Mouse (Mus musculus) midbrain, embryonic 14.5 days (tissue): ENCODE results near the gene Fgfr2. TPM values are rescaled to one million over a fixed set of nuclear protein-coding genes. Genes with fewer than 3 reads are reported as not detected.

ENCODE experiments used
- ATAC-seq: fragments of 200-750 bp; cut with Nextera tagmentation; 2 replicates; pipeline ENCODE4 v1.8.0; 2017; ENCODE audit warnings: moderate number of reproducible peaks, moderate library complexity; ENCODE audit not compliant: low FRiP score, low TSS enrichment
- DNase-seq: peaks from one replicate; pipeline ENCODE4 v3.0.0-alpha.2; 2015
- H3K27ac ChIP-seq: fragments of 300-500 bp; sonication (generic); replicated peaks from 2 replicates; pipeline ENCODE4 v1.5.1; 2014; ENCODE audit warnings: mild to moderate bottlenecking, low read depth, low read length, moderate library complexity
- H3K27me3 ChIP-seq: fragments of 300-500 bp; sonication (generic); 2 replicates; pipeline ENCODE4 v1.6.1; 2014; ENCODE audit warnings: low read length, control low read depth, mixed read lengths; ENCODE audit not compliant: control insufficient read depth, insufficient read depth
- H3K36me3 ChIP-seq: fragments of 300-500 bp; sonication (generic); 2 replicates; pipeline ENCODE4 v1.6.1; 2014; ENCODE audit warnings: low read length, control low read depth; ENCODE audit not compliant: control insufficient read depth, insufficient read depth
- H3K4me1 ChIP-seq: fragments of 300-500 bp; sonication (generic); 2 replicates; pipeline ENCODE4 v1.6.1; 2014; ENCODE audit warnings: mild to moderate bottlenecking, antibody characterized with exemption, low read length, control low read depth; ENCODE audit not compliant: control insufficient read depth, insufficient read depth
- H3K4me2 ChIP-seq: fragments of 300-500 bp; sonication (generic); 2 replicates; pipeline ENCODE4 v1.6.1; 2014; ENCODE audit warnings: mild to moderate bottlenecking, low read length, moderate library complexity
- H3K4me3 ChIP-seq: fragments of 300-500 bp; sonication (generic); replicated peaks from 2 replicates; pipeline ENCODE4 v1.5.1; 2014; ENCODE audit warnings: low read depth, low read length
- H3K9ac ChIP-seq: fragments of 300-500 bp; sonication (generic); replicated peaks from 2 replicates; pipeline ENCODE4 v1.6.1; 2014; ENCODE audit warnings: mild to moderate bottlenecking, low read length, moderate library complexity
- H3K9me3 ChIP-seq: fragments of 300-500 bp; sonication (generic); 2 replicates; pipeline ENCODE4 v1.6.1; 2016; ENCODE audit warnings: low read length, control low read depth, mixed read lengths; ENCODE audit not compliant: control insufficient read depth
- whole genome bisulfite sequencing: fragments of 180-500 bp; shearing (Covaris S2); extraction: QIAGEN DNeasy Blood & Tissue Kit; methylation state at CpG from one replicate; pipeline ENCODE4 v1.1.7; 2014; 5-methylcytosine and 5-hydroxymethylcytosine counted together
- polyA plus RNA-seq: library from polyadenylated mRNA; unstranded; fragments of >200 nt; fragmentation: Nextera tagmentation; extraction: Ambion mirVana; gene quantifications from 2 replicates; pipeline ENCODE4 v1.2.1, GENCODE M21; 2014

Fgfr2 gene
- polyA plus RNA-seq, 1 experiment from 2014 or later = 28.1 TPM

- Histone ChIP-seq H3K9ac (no peak overlapping the region), H3K9me3 (no peaks in the 10 kb centered on the region), H3K27ac (no peak overlapping the region), H3K36me3 (no peaks in the 10 kb centered on the region), H3K4me3 (no peak overlapping the region), H3K4me1 (peaks cover 60% of the 10 kb centered on the region), H3K4me2 (peak overlapping the region; percentile 91), H3K27me3 (no peaks in the 10 kb centered on the region)
- DNase-seq = no peak
- 10% methylated on average over 6 of the region's 6 CpGs for WGBS
- no peak for ATAC-seq
Measured at GRCm38 (mm10) chr7:132810368-132810767, 312.8 kb downstream of the Fgfr2 start.

DNA sequence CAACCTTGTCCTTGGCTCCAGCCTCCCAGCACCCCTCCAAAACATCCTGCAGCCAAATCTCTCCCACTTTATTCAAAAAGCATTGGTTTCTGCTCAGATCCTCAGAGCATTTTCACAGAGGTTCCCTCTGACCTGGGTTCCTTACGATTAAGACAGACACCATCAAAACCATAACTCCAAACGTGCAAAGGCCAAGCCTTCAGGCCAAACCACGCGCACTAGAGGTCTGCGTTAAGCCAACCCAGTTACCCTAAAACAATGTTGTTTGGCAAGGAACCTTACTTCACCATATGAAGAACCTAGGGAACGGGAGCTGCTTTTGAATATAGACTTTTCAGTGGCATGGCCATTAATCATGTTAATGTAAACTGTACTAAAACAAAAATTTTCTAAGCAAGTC, 313.4 kb downstream of the Fgfr2 start:
- H3K4me2 ChIP-seq = peak overlapping the region; percentile 91
- no peaks in the 10 kb centered on the region for H3K9me3 ChIP-seq
- no peak for DNase-seq
- WGBS = 24% methylated on average over 6 of the region's 6 CpGs
- no peaks in the 10 kb centered on the region for H3K27me3 ChIP-seq
- H3K9ac ChIP-seq = no peak overlapping the region
- peaks cover 60% of the 10 kb centered on the region for H3K4me1 ChIP-seq
- no peak overlapping the region for H3K27ac ChIP-seq
- ATAC-seq = no peak
- H3K4me3 ChIP-seq = no peak overlapping the region; the same call in 1 of the 2 replicates
- no peaks in the 10 kb centered on the region for H3K36me3 ChIP-seq

- Histone ChIP-seq H3K4me2 (peak overlapping the region; percentile 91), H3K4me3 (peak overlapping the region; percentile 5; the same call in 1 of the 2 replicates), H3K27me3 (no peaks in the 10 kb centered on the region), H3K4me1 (peaks cover 60% of the 10 kb centered on the region), H3K27ac (peak overlapping the region; percentile 83), H3K9ac (peak overlapping the region; percentile 36; the same call in 1 of the 2 replicates), H3K36me3 (no peaks in the 10 kb centered on the region), H3K9me3 (no peaks in the 10 kb centered on the region)
- WGBS = under 1% methylated on average over 20 of the region's 20 CpGs
- ATAC-seq (peak; percentile 35; the same call in 1 of the 2 replicates), DNase-seq (peak; percentile 67)
Measured at GRCm38 (mm10) chr7:132808841-132809682, 314.1 kb downstream of the Fgfr2 start.

DNA sequence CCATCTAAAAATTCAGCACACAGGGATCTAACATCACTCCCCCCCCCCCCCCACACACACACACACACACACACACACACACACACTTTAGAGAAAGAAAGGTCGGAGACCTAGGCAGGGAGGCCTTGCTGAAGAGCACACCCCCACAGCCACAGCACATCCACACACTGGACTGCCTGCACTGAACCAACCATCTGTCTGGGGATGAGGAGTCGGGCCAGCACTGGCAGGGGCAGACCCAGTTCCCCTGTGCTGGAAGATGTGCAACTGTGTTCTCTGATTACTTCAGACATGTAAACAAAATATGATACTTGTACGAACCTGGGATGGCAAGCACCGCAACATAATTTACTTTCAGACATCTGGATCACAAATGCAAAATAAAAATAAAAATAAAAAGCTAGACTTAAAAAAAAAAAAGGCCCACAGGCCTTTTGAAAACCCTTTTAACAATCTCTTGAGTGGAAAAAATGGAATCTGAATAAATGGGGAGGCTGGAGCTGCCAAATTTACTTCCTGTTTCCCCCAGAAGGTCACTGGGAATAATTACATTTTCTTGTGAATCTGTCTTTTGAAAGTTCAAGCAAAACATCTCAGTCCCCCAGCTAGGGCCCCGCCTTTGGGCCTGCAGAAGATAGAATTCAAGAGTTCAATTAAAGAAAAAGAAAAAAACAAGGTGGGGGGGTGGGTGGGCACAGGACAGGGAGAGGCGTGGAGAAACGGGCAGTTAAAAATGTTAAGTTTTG, 314.9 kb downstream of the Fgfr2 start:
- Histone ChIP-seq H3K9ac (no peak overlapping the region; the same call in 1 of the 2 replicates), H3K4me3 (no peak overlapping the region), H3K27me3 (no peaks in the 10 kb centered on the region), H3K9me3 (no peaks in the 10 kb centered on the region), H3K4me1 (peaks cover 60% of the 10 kb centered on the region), H3K27ac (peak overlapping the region; percentile 83), H3K4me2 (peak overlapping the region; percentile 91), H3K36me3 (no peaks in the 10 kb centered on the region)
- no peak for ATAC-seq
- WGBS = 44% methylated on average over 7 of the region's 7 CpGs
- no peak for DNase-seq

GRCm38 (mm10) chr7:132806926-132807857, 316.0 kb downstream of the Fgfr2 start:
- Histone ChIP-seq H3K27ac (no peak overlapping the region), H3K4me1 (peaks cover 60% of the 10 kb centered on the region), H3K4me2 (no peak overlapping the region), H3K4me3 (no peak overlapping the region), H3K36me3 (no peaks in the 10 kb centered on the region), H3K27me3 (no peaks in the 10 kb centered on the region), H3K9me3 (no peaks in the 10 kb centered on the region), H3K9ac (no peak overlapping the region)
- 45% methylated on average over 13 of the region's 13 CpGs for WGBS
- ATAC-seq (0 out of 2 replicates have a peak, but pooled peaks have one; percentile 12), DNase-seq (no peak)

DNA sequence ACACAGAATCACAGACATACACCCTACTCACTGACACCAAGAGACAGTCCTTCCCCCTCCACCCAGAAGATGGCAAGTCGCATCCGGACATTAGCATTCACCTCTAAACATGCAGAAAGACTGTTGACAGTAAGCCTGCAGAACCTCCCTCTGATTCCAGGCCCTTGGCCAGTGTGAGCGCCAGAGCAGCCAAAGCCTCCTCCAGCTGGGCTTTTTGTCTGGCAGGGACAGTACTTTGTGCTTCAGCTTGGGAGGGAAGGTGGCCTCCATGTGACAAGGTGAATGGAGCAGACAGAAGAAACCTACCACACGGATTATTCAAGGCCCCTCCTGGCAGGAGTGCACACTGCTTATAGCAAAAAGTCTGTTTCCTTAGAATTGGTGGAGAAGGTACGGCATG, 316.9 kb downstream of the Fgfr2 start:
- Histone ChIP-seq H3K4me2 (no peak overlapping the region), H3K27me3 (no peaks in the 10 kb centered on the region), H3K9me3 (no peaks in the 10 kb centered on the region), H3K4me1 (peaks cover 53% of the 10 kb centered on the region), H3K27ac (no peak overlapping the region), H3K9ac (no peak overlapping the region), H3K36me3 (no peaks in the 10 kb centered on the region), H3K4me3 (no peak overlapping the region)
- WGBS = 50% methylated on average over 5 of the region's 5 CpGs
- ATAC-seq (no peak), DNase-seq (no peak)

DNA sequence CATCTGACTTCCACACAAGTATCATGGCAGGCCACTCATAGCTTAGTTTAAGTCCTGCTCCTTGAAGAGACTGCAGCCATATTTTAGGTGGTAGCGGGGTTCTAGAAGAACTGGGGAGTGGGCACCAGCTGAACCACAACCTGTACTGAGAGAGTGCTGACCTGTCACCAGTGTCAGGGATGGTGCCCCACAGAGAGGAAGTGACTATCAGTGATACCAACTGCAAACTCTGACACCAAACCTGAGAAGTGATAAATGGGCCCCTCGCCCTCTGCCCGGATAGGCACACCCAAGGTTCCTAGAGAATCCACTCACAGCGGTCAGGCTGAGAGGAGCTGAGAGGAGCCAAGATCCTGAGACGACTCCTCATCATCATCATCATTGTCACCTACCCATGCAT, 318.2 kb downstream of the Fgfr2 start:
- peaks cover 43% of the 10 kb centered on the region for H3K4me1 ChIP-seq
- H3K9me3 ChIP-seq = no peaks in the 10 kb centered on the region
- ATAC-seq (no peak), DNase-seq (no peak)
- H3K9ac ChIP-seq = no peak overlapping the region
- no peak overlapping the region for H3K27ac ChIP-seq
- H3K36me3 ChIP-seq = no peaks in the 10 kb centered on the region
- H3K27me3 ChIP-seq = no peaks in the 10 kb centered on the region
- WGBS = 96% methylated on average over 5 of the region's 5 CpGs
- H3K4me3 ChIP-seq = no peak overlapping the region
- no peak overlapping the region for H3K4me2 ChIP-seq

DNA sequence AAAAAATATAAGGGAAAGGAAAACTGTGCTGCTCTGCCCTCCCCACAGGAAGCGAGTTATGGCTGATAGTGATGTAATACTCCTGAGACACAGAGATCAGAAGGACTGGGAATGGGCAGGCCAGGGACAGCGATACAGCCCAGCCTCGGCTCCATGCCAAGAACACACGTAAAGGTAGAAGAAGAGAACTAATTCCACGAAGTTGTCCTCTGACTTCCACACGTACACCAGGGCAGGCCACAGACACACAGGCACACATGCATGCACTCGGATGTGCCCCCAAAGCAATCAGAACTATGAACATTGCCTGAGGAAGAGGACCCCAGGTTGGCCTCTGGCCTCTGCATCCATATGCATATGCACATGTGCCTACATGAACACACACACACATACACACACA, 318.7 kb downstream of the Fgfr2 start:
- Histone ChIP-seq H3K4me1 (peaks cover 38% of the 10 kb centered on the region), H3K27ac (no peak overlapping the region)
- WGBS = 92% methylated on average over 7 of the region's 7 CpGs

More for the DNA sequence above, 318.7 kb downstream of the Fgfr2 start:
- no peak overlapping the region for H3K9ac ChIP-seq
- no peaks in the 10 kb centered on the region for H3K27me3 ChIP-seq
- H3K4me2 ChIP-seq = no peak overlapping the region
- H3K36me3 ChIP-seq = no peaks in the 10 kb centered on the region
- DNase-seq = no peak
- no peak for ATAC-seq
- no peak overlapping the region for H3K4me3 ChIP-seq
- H3K9me3 ChIP-seq = no peaks in the 10 kb centered on the region
